Mouse (Mus musculus): ENCODE results near the gene Ccnb1ip1.

Gene Ccnb1ip1

GRCm38 (mm10) chr14:50744994-50745393, 62.5 kb downstream of the Ccnb1ip1 start, which contains the start of gene Olfr749:
Gene Olfr749 (minus strand): TSS chr14:50745094.
- Histone ChIP-seq H3K27me3 (ENCODE audit: insufficient read depth, low read length) (no peaks in the 10 kb centered on the region), H3K36me3 (ENCODE audit: insufficient read depth, low read length) (no peaks in the 10 kb centered on the region), H3K4me3 (replicated peaks; ENCODE audit: low read length) (no peak within 1 kb of the TSS), H3K9me3 (ENCODE audit: low read length) (no peaks in the 10 kb centered on the region), H3K4me1 (replicated peaks; ENCODE audit: low read depth, low read length) (no peaks in the 10 kb centered on the region)
- TF ChIP-seq NANOG (IDR thresholded peaks at IDR 0.05; ENCODE audit: borderline replicate concordance, low read length) = no peak
- no peak for TF ChIP-seq POU5F1 (IDR thresholded peaks at IDR 0.05; ENCODE audit: borderline replicate concordance, low read length)
- no peak for TF ChIP-seq CTCF (conservative IDR thresholded peaks at IDR 0.05; ENCODE audit: low read length)

GRCm38 (mm10) chr14:50741584-50741983, 65.9 kb downstream of the Ccnb1ip1 start:
- no peaks in the 10 kb centered on the region for H3K27me3 ChIP-seq (ENCODE audit: insufficient read depth, low read length)
- no peaks in the 10 kb centered on the region for H3K36me3 ChIP-seq (ENCODE audit: insufficient read depth, low read length)
- H3K4me3 ChIP-seq (replicated peaks; ENCODE audit: low read length) = no peak overlapping the region
- H3K9me3 ChIP-seq (ENCODE audit: low read length) = no peaks in the 10 kb centered on the region
- TF ChIP-seq NANOG (IDR thresholded peaks at IDR 0.05; ENCODE audit: borderline replicate concordance, low read length) (no peak), CTCF (conservative IDR thresholded peaks at IDR 0.05; ENCODE audit: low read length) (no peak), POU5F1 (IDR thresholded peaks at IDR 0.05; ENCODE audit: borderline replicate concordance, low read length) (no peak)
- no peaks in the 10 kb centered on the region for H3K4me1 ChIP-seq (replicated peaks; ENCODE audit: low read depth, low read length)

GRCm38 (mm10) chr14:50740334-50740733, 67.2 kb downstream of the Ccnb1ip1 start:
- Histone ChIP-seq H3K4me1 (replicated peaks; ENCODE audit: low read depth, low read length) (no peaks in the 10 kb centered on the region), H3K9me3 (ENCODE audit: low read length) (no peaks in the 10 kb centered on the region), H3K4me3 (replicated peaks; ENCODE audit: low read length) (no peak overlapping the region), H3K27me3 (ENCODE audit: insufficient read depth, low read length) (no peaks in the 10 kb centered on the region), H3K36me3 (ENCODE audit: insufficient read depth, low read length) (no peaks in the 10 kb centered on the region)
- TF ChIP-seq NANOG (IDR thresholded peaks at IDR 0.05; ENCODE audit: borderline replicate concordance, low read length) = no peak
- TF ChIP-seq POU5F1 (IDR thresholded peaks at IDR 0.05; ENCODE audit: borderline replicate concordance, low read length) = no peak
- TF ChIP-seq CTCF (conservative IDR thresholded peaks at IDR 0.05; ENCODE audit: low read length) = no peak
